Mouse (Mus musculus): Measurements from ENCODE around the gene Akap2. TPM values are rescaled to one million over a fixed set of nuclear protein-coding genes. Genes with fewer than 3 reads are reported as not detected.
"Not testable (repeated sequence)": the region's sequence is repeated elsewhere in the genome, so short reads cannot be mapped to it uniquely, and the experiment has no call there.

Akap2 gene
- total RNA-seq, 2 experiments from 2014 or later: 39.4 to 43.5 TPM

- intact Hi-C loops (cut with DNase I): no loop called here
- no peak for DNase-seq (ENCODE audit: low spot score in 2 of 2)
Observed at GRCm38 (mm10) chr4:57886066-57886887, 168.8 kb downstream of the Akap2 start.

GRCm38 (mm10) chr4:57886888-57887230 is 169.4 kb downstream of the Akap2 start:
- intact Hi-C loops (cut with DNase I): no loop called here
- DNase-seq (ENCODE audit: low spot score in 2 of 2): no peak

GRCm38 (mm10) chr4:57888246-57888645 is 170.8 kb downstream of the Akap2 start:
- DNase-seq (ENCODE audit: low spot score in 2 of 2): no peak
- intact Hi-C loops (cut with DNase I): no loop called here

GRCm38 (mm10) chr4:57888978-57889377 is 171.5 kb downstream of the Akap2 start:
- DNase-seq (ENCODE audit: low spot score in 2 of 2); intact Hi-C loops (cut with DNase I): not testable (repeated sequence)

- no peak for DNase-seq (ENCODE audit: low spot score in 2 of 2)
- intact Hi-C loops (cut with DNase I): no loop called here
Observed at GRCm38 (mm10) chr4:57889773-57890172, 172.3 kb downstream of the Akap2 start.

GRCm38 (mm10) chr4:57892001-57892586 is 174.6 kb downstream of the Akap2 start:
- DNase-seq (ENCODE audit: low spot score in 2 of 2): no peak
- intact Hi-C loops (cut with DNase I): no loop called here

- intact Hi-C loops (cut with DNase I): no loop called here
- DNase-seq (ENCODE audit: low spot score in 2 of 2): no peak
Observed at GRCm38 (mm10) chr4:57895140-57895539, 177.7 kb downstream of the Akap2 start.

- DNase-seq (ENCODE audit: low spot score in 2 of 2): no peak
- intact Hi-C loops (cut with DNase I): no loop called here
Observed at GRCm38 (mm10) chr4:57895902-57896301, 178.4 kb downstream of the Akap2 start.

GRCm38 (mm10) chr4:57896631-57897030 is 179.2 kb downstream of the Akap2 start:
- DNase-seq (ENCODE audit: low spot score in 2 of 2): no peak

GRCm38 (mm10) chr4:57901210-57901609 is 183.8 kb downstream of the Akap2 start:
- intact Hi-C loops (cut with DNase I): loop anchor here (2.0 kb wide), 2 partner anchors 178 to 350 kb away; no protein-coding TSS in a partner anchor

More at GRCm38 (mm10) chr4:57896631-57897030, 179.2 kb downstream of the Akap2 start:
- intact Hi-C loops (cut with DNase I): no loop called here

GRCm38 (mm10) chr4:57902619-57903018 is 185.2 kb downstream of the Akap2 start:
- DNase-seq (ENCODE audit: low spot score in 2 of 2): no peak
- intact Hi-C loops (cut with DNase I): no loop called here

More at GRCm38 (mm10) chr4:57901210-57901609, 183.8 kb downstream of the Akap2 start:
- DNase-seq (ENCODE audit: low spot score in 2 of 2): no peak

- intact Hi-C loops (cut with DNase I): loop anchor here (2.0 kb wide), 1 partner anchor 231 kb away; no protein-coding TSS in a partner anchor
Observed at GRCm38 (mm10) chr4:57904211-57904610, 186.8 kb downstream of the Akap2 start.

GRCm38 (mm10) chr4:57904638-57905037 is 187.2 kb downstream of the Akap2 start:
- DNase-seq (ENCODE audit: low spot score in 2 of 2): no peak
- intact Hi-C loops (cut with DNase I): loop anchor here (2.0 kb wide), 1 partner anchor 232 kb away; no protein-coding TSS in a partner anchor

More at GRCm38 (mm10) chr4:57904211-57904610, 186.8 kb downstream of the Akap2 start:
- peak; percentile 39 to 51 for DNase-seq (ENCODE audit: low spot score in 2 of 2)

- intact Hi-C loops (cut with DNase I): no loop called here
- DNase-seq (ENCODE audit: low spot score in 2 of 2): no peak
Observed at GRCm38 (mm10) chr4:57906708-57907107, 189.3 kb downstream of the Akap2 start.

GRCm38 (mm10) chr4:57908860-57909259 is 191.4 kb downstream of the Akap2 start:
- no peak for DNase-seq (ENCODE audit: low spot score in 2 of 2)
- intact Hi-C loops (cut with DNase I): no loop called here

GRCm38 (mm10) chr4:57913021-57913420 is 195.6 kb downstream of the Akap2 start:
- DNase-seq (ENCODE audit: low spot score in 2 of 2): no peak
- intact Hi-C loops (cut with DNase I): no loop called here

GRCm38 (mm10) chr4:57914193-57915190 is 197.0 kb downstream of the Akap2 start:
- no peak for DNase-seq (ENCODE audit: low spot score in 2 of 2)
- intact Hi-C loops (cut with DNase I): no loop called here

- intact Hi-C loops (cut with DNase I): no loop called here
- DNase-seq (ENCODE audit: low spot score in 2 of 2): peak in 1 of 2 experiments; percentile 23
Observed at GRCm38 (mm10) chr4:57915216-57915965, 197.9 kb downstream of the Akap2 start.

GRCm38 (mm10) chr4:57916201-57916661 is 198.8 kb downstream of the Akap2 start, which contains the start of gene D630039A03Rik:
D630039A03Rik (minus strand) TSS chr4:57916297.
- no peak for DNase-seq (ENCODE audit: low spot score in 2 of 2)
- intact Hi-C loops (cut with DNase I): no loop called here
